Comparison of ENCODE assay signal across 8 mouse cellular contexts in the genomic region with DNA sequence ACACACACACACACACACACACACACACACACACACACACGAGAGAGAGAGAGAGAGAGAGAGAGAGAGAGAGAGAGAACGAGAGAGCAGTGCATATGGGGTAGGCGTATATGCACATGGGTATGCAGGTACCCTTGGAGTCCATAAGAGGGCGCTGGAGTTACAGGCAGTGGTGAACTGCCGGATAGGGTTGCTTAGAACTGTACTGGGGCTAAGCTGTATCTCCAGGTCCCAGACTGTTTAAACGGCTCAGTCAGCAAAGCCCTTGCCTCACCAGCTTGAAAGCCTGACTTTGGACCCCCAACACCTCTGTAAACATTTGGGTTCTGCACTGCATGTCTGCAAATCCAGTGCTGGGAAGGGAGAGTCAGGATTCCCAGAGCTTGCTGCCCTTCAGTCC.
A peak's percentile ranks its signal among the peaks of the same experiment; 100 is the strongest.
DNase-seq lines count a peak whose midpoint lies in the region; ATAC-seq and TF ChIP-seq lines count a peak whose summit lies in the region.
"Had no signal": no experiment of that assay in that cellular context is flagged by ENCODE, and none has a peak within 500 bp of the region (broad histone marks: within the 10 kb centered on the region; RNA-seq: fewer than 3 reads in every experiment).

No protein-coding gene starts in this region.

- no peak overlapping the region for H3K4me3 ChIP-seq in liver, postnatal 0 days (ENCODE audit: low read depth, low read length)
- H3K4me3 ChIP-seq: neural tube, embryonic 12.5 days had no signal

- H3K9me3 ChIP-seq in liver, postnatal 0 days (ENCODE audit: low read length), result no peaks in the 10 kb centered on the region
- H3K9me3 ChIP-seq: neural tube, embryonic 12.5 days had no signal

- no peak for ATAC-seq in liver, postnatal 0 days

- peak; percentile 23 for DNase-seq in kidney, adult 9 months
- no peak for DNase-seq in kidney, adult 18-20 months
- DNase-seq in CD4-positive helper T cell, adult 2 months (ENCODE audit: low read depth, low spot score), result peak; percentile 22
- DNase-seq in ZHBTc4 (ENCODE audit: low read depth, low spot score) (peak; percentile 89), adipocyte (ENCODE audit: low spot score) (no peak)
- DNase-seq in liver, postnatal 0 days, result no peak
- no peak for DNase-seq in left cerebral cortex, adult 18-20 months (ENCODE audit: low spot score in 2 of 2)

- peak; percentile 51 for TF ChIP-seq CTCF in liver, postnatal 0 days (IDR thresholded peaks at IDR 0.05; ENCODE audit: low read depth)

- no peak overlapping the region for H3K4me2 ChIP-seq in liver, postnatal 0 days (ENCODE audit: low read depth, low read length)

- no peaks in the 10 kb centered on the region for H3K27me3 ChIP-seq in liver, postnatal 0 days (ENCODE audit: insufficient read depth, low read length)
- H3K27me3 ChIP-seq: neural tube, embryonic 12.5 days had no signal

- WGBS in liver, postnatal 0 days (ENCODE audit: insufficient replicate concordance), result 62% methylated on average over 5 of the region's 6 CpGs

- H3K4me1 ChIP-seq in liver, postnatal 0 days (ENCODE audit: insufficient read depth), result peaks cover 23% of the 10 kb centered on the region

- TF ChIP-seq EP300 in liver, postnatal 0 days (IDR thresholded peaks at IDR 0.05; ENCODE audit: low read depth), result no peak

- no peak overlapping the region for H3K9ac ChIP-seq in liver, postnatal 0 days (replicated peaks)
- H3K9ac ChIP-seq: neural tube, embryonic 12.5 days had no signal

- H3K36me3 ChIP-seq in liver, postnatal 0 days (replicated peaks; ENCODE audit: insufficient read depth, low read length), result no peaks in the 10 kb centered on the region
- H3K36me3 ChIP-seq: neural tube, embryonic 12.5 days had no signal

- H3K27ac ChIP-seq in liver, postnatal 0 days (ENCODE audit: low read depth), result 0 out of 2 replicates have a peak overlapping the region, but pooled peaks have one; percentile 6
- H3K27ac ChIP-seq: neural tube, embryonic 12.5 days had no signal

Comparison
In these comparisons a context has a peak if more than half of its experiments do, and no peak if none do; other contexts are left out.
1. DNase-seq: peak in kidney, adult 9 months (single experiment), CD4-positive helper T cell, adult 2 months (single experiment) and ZHBTc4 (single experiment); none in kidney, adult 18-20 months (single experiment), liver, postnatal 0 days (single experiment), left cerebral cortex, adult 18-20 months (0 of 2) and adipocyte (single experiment).